Mouse (Mus musculus) olfactory bulb, adult 2 months (tissue): ENCODE results near the gene Lamp3.

Experiments used
- CTCF ChIP-seq: fragments of 200-500 bp; IDR thresholded peaks from 2 replicates; pipeline ENCODE4 v1.5.1; 2012; ENCODE audit warnings: low read depth, mild to moderate bottlenecking, low read length, moderate library complexity; ENCODE audit not compliant: insufficient read depth
- POLR2A ChIP-seq: fragments of 200-500 bp; IDR thresholded peaks from 2 replicates; pipeline ENCODE4 v1.6.1; 2012; ENCODE audit warnings: mild to moderate bottlenecking, low read depth, low read length, moderate library complexity; ENCODE audit not compliant: insufficient read depth

DNA sequence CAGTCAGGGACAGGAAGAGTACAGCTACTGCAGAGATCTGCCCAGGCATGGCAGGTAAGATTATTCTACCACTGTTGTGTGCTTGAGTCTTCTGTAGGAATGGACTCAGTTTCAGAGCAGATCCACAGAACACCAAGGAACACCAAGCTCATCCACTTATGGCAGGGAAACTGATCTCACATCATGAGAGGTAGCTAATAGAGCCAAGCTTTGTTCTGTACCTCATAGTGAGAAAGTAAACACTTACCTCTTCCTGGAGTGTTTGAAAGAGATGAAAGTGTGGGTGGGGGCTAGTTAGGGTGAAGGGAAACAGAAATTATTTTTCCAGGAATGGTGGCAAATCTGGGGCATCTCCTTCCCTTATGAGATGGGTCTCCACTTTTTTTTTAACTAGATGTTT is at the start of gene Lamp3:
- TF ChIP-seq CTCF: no peak
- no peak for TF ChIP-seq POLR2A
